Mouse (Mus musculus): ENCODE measurements at regions not wholly inside any gene's neighbourhood (a gene's known extent, or its start where the extent isn't known, plus 50 kb on each side); places are given as distances from the start of the nearest gene placed in this dataset.

DNA sequence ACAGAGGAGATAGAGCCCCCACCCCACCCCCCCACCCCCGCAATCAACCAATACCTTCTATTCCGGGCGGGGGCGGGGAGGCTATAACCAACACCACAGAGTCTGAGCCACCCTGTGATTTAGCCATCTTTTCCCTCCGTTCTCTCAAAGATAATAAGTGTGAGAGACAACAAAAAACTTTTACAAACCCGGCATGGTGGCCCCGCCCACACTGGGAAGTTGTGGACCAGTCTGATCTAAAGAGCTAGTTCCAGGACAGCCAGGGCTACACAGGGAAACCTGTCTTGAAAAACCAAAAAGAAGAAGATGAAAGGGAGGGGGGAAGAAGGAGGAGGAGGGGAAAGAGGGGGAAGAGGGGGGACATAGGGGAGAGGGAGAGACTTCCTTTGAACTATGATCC, 67.7 kb downstream of the Lao1 start:
- ATAC-seq (ENCODE audit: low FRiP score, low read depth) (no peak), DNase-seq (ENCODE audit: low spot score) (no peak)
- H3K4me2 ChIP-seq (replicated peaks; ENCODE audit: low read depth, low read length, severe bottlenecking): no peak overlapping the region
- no peaks in the 10 kb centered on the region for H3K9me3 ChIP-seq (ENCODE audit: control insufficient read depth, low read length)
- no peak overlapping the region for H3K27ac ChIP-seq (replicated peaks; ENCODE audit: low read depth, low read length)
- no peak overlapping the region for H3K9ac ChIP-seq (ENCODE audit: low read depth, low read length, severe bottlenecking)
- TF ChIP-seq POLR2A (IDR thresholded peaks at IDR 0.05; ENCODE audit: borderline replicate concordance, extremely low read depth, insufficient read depth, insufficient read length): no peak
- H3K4me3 ChIP-seq (replicated peaks; ENCODE audit: low read length): no peak overlapping the region
- WGBS: 63% methylated on average over 7 of the region's 7 CpGs
- no peaks in the 10 kb centered on the region for H3K27me3 ChIP-seq (ENCODE audit: control insufficient read depth, insufficient read depth, low read length)
- H3K36me3 ChIP-seq (ENCODE audit: control insufficient read depth, insufficient read depth, low read length): no peaks in the 10 kb centered on the region
- peaks cover 17% of the 10 kb centered on the region for H3K4me1 ChIP-seq (ENCODE audit: control insufficient read depth, insufficient read depth, low read length)

DNA sequence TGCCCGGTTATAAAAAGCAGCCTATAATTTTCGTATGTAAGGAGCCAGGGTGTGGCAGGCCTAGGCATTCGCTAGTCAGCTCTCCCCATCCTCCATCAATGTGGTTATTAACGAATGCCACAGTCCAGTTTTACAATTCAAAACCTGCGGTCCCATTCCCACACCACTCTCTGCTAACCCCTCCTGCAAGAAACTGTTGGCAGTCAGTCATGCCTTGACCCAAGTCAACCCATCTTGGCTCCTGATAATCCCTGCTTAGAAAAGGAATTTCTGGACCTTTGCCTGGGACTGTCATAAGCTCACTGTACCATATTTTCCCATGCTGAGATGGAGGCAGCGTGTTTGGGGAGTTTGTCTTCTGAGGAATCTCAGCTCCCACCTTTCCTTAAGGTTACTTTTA, 68.4 kb downstream of the Lao1 start:
- Histone ChIP-seq H3K9me3 (ENCODE audit: control insufficient read depth, low read length) (no peaks in the 10 kb centered on the region), H3K4me3 (replicated peaks; ENCODE audit: low read length) (no peak overlapping the region), H3K36me3 (ENCODE audit: control insufficient read depth, insufficient read depth, low read length) (no peaks in the 10 kb centered on the region), H3K4me2 (replicated peaks; ENCODE audit: low read depth, low read length, severe bottlenecking) (no peak overlapping the region), H3K27me3 (ENCODE audit: control insufficient read depth, insufficient read depth, low read length) (no peaks in the 10 kb centered on the region), H3K9ac (ENCODE audit: low read depth, low read length, severe bottlenecking) (no peak overlapping the region), H3K4me1 (ENCODE audit: control insufficient read depth, insufficient read depth, low read length) (peaks cover 17% of the 10 kb centered on the region), H3K27ac (replicated peaks; ENCODE audit: low read depth, low read length) (no peak overlapping the region)
- DNase-seq (ENCODE audit: low spot score) (peak; percentile 27), ATAC-seq (ENCODE audit: low FRiP score, low read depth) (no peak)
- WGBS: 52% methylated on average over 6 of the region's 6 CpGs
- no peak for TF ChIP-seq POLR2A (IDR thresholded peaks at IDR 0.05; ENCODE audit: borderline replicate concordance, extremely low read depth, insufficient read depth, insufficient read length)

DNA sequence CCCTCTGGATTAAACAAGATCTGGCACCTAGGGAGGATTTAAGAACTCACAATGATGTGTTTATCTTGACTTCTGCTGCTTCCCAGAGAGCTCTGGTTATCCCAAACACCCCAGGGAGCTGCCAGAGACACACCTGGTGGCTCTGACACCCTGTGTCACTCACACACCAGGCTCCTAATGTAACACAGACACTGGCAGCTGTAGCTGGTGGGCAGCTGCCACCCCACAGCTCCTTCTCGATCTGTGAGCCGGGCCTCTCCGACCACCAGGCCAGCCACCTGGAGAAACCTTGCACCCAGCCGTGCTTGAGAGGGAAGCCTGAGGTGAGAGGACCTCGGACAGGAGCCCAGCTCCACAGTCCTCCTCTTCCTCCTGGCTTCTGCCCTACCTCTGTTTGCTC, 69.5 kb downstream of the Lao1 start:
- WGBS: 25% methylated on average over 5 of the region's 5 CpGs
- DNase-seq (ENCODE audit: low spot score): no peak
- H3K4me2 ChIP-seq (replicated peaks; ENCODE audit: low read depth, low read length, severe bottlenecking): no peak overlapping the region
- no peak for ATAC-seq (ENCODE audit: low FRiP score, low read depth)
- no peak overlapping the region for H3K4me3 ChIP-seq (replicated peaks; ENCODE audit: low read length)
- no peaks in the 10 kb centered on the region for H3K27me3 ChIP-seq (ENCODE audit: control insufficient read depth, insufficient read depth, low read length)
- no peaks in the 10 kb centered on the region for H3K36me3 ChIP-seq (ENCODE audit: control insufficient read depth, insufficient read depth, low read length)
- no peak for TF ChIP-seq POLR2A (IDR thresholded peaks at IDR 0.05; ENCODE audit: borderline replicate concordance, extremely low read depth, insufficient read depth, insufficient read length)
- H3K27ac ChIP-seq (replicated peaks; ENCODE audit: low read depth, low read length): no peak overlapping the region
- peaks cover 17% of the 10 kb centered on the region for H3K4me1 ChIP-seq (ENCODE audit: control insufficient read depth, insufficient read depth, low read length)
- no peaks in the 10 kb centered on the region for H3K9me3 ChIP-seq (ENCODE audit: control insufficient read depth, low read length)
- H3K9ac ChIP-seq (ENCODE audit: low read depth, low read length, severe bottlenecking): no peak overlapping the region

DNA sequence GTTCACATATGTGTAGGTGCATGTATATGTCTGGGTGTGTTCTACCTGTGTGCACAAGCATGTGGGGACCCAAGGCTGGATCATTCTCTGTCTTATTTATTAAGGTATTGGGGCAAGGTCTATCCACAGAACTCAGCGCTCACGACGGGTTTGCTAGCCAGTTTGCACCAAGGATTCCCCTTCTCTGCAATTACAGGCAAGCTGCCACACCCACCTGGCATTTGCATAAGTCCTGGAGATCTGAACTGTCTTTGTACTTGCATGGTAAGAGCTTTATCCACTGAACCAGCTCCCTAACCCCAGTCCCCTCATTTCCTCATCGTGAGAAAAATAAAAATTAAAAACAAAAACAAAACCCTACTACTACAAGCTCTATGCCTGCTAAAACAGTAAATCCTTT, 71.6 kb downstream of the Lao1 start:
- 63% methylated on average over 4 of the region's 4 CpGs for WGBS
- no peak overlapping the region for H3K9ac ChIP-seq (ENCODE audit: low read depth, low read length, severe bottlenecking)
- no peaks in the 10 kb centered on the region for H3K36me3 ChIP-seq (ENCODE audit: control insufficient read depth, insufficient read depth, low read length)
- no peaks in the 10 kb centered on the region for H3K9me3 ChIP-seq (ENCODE audit: control insufficient read depth, low read length)
- no peak overlapping the region for H3K27ac ChIP-seq (replicated peaks; ENCODE audit: low read depth, low read length)
- peaks cover 14% of the 10 kb centered on the region; the same call in 1 of the 2 replicates for H3K4me1 ChIP-seq (ENCODE audit: control insufficient read depth, insufficient read depth, low read length)
- ATAC-seq (ENCODE audit: low FRiP score, low read depth): no peak
- DNase-seq (ENCODE audit: low spot score): no peak
- no peak overlapping the region for H3K4me2 ChIP-seq (replicated peaks; ENCODE audit: low read depth, low read length, severe bottlenecking)
- no peaks in the 10 kb centered on the region for H3K27me3 ChIP-seq (ENCODE audit: control insufficient read depth, insufficient read depth, low read length)
- TF ChIP-seq POLR2A (IDR thresholded peaks at IDR 0.05; ENCODE audit: borderline replicate concordance, extremely low read depth, insufficient read depth, insufficient read length): no peak
- H3K4me3 ChIP-seq (replicated peaks; ENCODE audit: low read length): no peak overlapping the region

DNA sequence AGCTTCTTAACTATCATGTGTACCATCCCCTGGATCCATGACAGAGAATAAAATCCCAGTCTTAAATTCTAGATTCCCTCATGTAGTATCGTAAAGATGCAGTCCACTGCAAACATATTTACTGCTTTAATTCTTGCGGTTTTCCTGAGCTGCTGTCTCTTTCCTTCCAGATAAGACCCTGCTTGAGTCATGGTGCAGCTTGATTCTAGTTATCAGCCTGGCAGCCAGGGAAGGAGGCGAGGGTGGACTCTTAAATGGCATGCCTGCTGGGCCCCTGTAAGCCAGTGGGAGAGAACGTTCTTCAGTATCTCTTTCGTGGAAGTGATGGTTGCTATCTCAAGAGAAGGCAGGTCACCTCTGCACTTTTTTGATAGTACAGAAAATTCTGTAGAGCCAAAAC, 71.9 kb upstream of the Slc2a1 start:
- Histone ChIP-seq H3K9me3 (ENCODE audit: control insufficient read depth, low read length) (no peaks in the 10 kb centered on the region), H3K4me3 (replicated peaks; ENCODE audit: low read length) (no peak overlapping the region), H3K4me2 (replicated peaks; ENCODE audit: low read depth, low read length, severe bottlenecking) (no peak overlapping the region), H3K4me1 (ENCODE audit: control insufficient read depth, insufficient read depth, low read length) (no peaks in the 10 kb centered on the region), H3K9ac (ENCODE audit: low read depth, low read length, severe bottlenecking) (no peak overlapping the region), H3K36me3 (ENCODE audit: control insufficient read depth, insufficient read depth, low read length) (no peaks in the 10 kb centered on the region), H3K27ac (replicated peaks; ENCODE audit: low read depth, low read length) (no peak overlapping the region), H3K27me3 (ENCODE audit: control insufficient read depth, insufficient read depth, low read length) (no peaks in the 10 kb centered on the region)
- WGBS: 87% methylated on average over 5 of the region's 5 CpGs
- TF ChIP-seq POLR2A (IDR thresholded peaks at IDR 0.05; ENCODE audit: borderline replicate concordance, extremely low read depth, insufficient read depth, insufficient read length): no peak
- DNase-seq (ENCODE audit: low spot score) (no peak), ATAC-seq (ENCODE audit: low FRiP score, low read depth) (no peak)

DNA sequence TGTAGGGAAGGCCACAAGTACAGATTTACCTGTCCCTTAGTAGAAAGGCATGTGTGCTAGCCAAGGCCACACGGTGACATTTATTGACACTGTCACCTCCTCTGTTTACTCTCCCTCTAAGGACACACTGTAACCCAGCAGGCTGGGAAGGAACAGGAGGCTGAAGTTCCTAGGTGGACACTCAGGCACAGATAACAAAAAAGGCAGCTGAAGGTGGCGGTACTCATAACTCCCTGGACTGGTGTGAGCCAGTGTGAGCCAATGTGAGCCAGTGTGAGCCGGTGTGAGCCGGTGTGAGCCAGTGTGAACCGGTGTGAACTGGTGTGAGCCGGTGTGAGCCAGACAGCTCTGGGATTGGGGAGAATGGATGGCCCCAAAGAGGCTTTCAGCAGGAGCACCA, 68.5 kb upstream of the Slc2a1 start:
- H3K4me2 ChIP-seq (replicated peaks; ENCODE audit: low read depth, low read length, severe bottlenecking): no peak overlapping the region
- H3K27ac ChIP-seq (replicated peaks; ENCODE audit: low read depth, low read length): no peak overlapping the region
- no peaks in the 10 kb centered on the region for H3K27me3 ChIP-seq (ENCODE audit: control insufficient read depth, insufficient read depth, low read length)
- H3K9ac ChIP-seq (ENCODE audit: low read depth, low read length, severe bottlenecking): no peak overlapping the region
- DNase-seq (ENCODE audit: low spot score) (no peak), ATAC-seq (ENCODE audit: low FRiP score, low read depth) (no peak)
- WGBS: 91% methylated on average over 6 of the region's 6 CpGs
- H3K36me3 ChIP-seq (ENCODE audit: control insufficient read depth, insufficient read depth, low read length): no peaks in the 10 kb centered on the region
- H3K9me3 ChIP-seq (ENCODE audit: control insufficient read depth, low read length): no peaks in the 10 kb centered on the region
- TF ChIP-seq POLR2A (IDR thresholded peaks at IDR 0.05; ENCODE audit: borderline replicate concordance, extremely low read depth, insufficient read depth, insufficient read length): no peak
- no peaks in the 10 kb centered on the region; the same call in 1 of the 2 replicates for H3K4me1 ChIP-seq (ENCODE audit: control insufficient read depth, insufficient read depth, low read length)
- H3K4me3 ChIP-seq (replicated peaks; ENCODE audit: low read length): no peak overlapping the region
